Mouse (Mus musculus): ENCODE measurements around the gene Vwa7. TPM values are rescaled to one million over a fixed set of nuclear protein-coding genes. Genes with fewer than 3 reads are reported as not detected.
"Not testable (repeated sequence)": the region's sequence is repeated elsewhere in the genome, so short reads cannot be mapped to it uniquely, and the experiment has no call there.

Gene Vwa7
- total and polyA plus RNA-seq, 2 experiments from 2014 or later, result 0.08 to 0.14 TPM

- WGBS, result 90% methylated on average over 12 of the region's 14 CpGs
- no peak overlapping the region for H3K9ac ChIP-seq
Observed at GRCm38 (mm10) chr17:34996411-34997141, 19.8 kb upstream of the Vwa7 start.

GRCm38 (mm10) chr17:34997142-34997483 is 19.3 kb upstream of the Vwa7 start:
- 82% methylated on average over 5 of the region's 5 CpGs for WGBS
- no peak for TF ChIP-seq CTCF (IDR thresholded peaks at IDR 0.05; ENCODE audit: low read depth)

More at GRCm38 (mm10) chr17:34996411-34997141, 19.8 kb upstream of the Vwa7 start:
- Histone ChIP-seq H3K36me3 (ENCODE audit: insufficient read depth) (no peaks in the 10 kb centered on the region), H3K9me3 (ENCODE audit: low read length) (no peaks in the 10 kb centered on the region), H3K4me2 (ENCODE audit: low read depth) (no peak overlapping the region), H3K27ac (ENCODE audit: low read depth, low read length) (no peak overlapping the region), H3K27me3 (ENCODE audit: insufficient read depth, low read length) (no peaks in the 10 kb centered on the region), H3K4me3 (ENCODE audit: low read depth, low read length) (no peak overlapping the region), H3K4me1 (ENCODE audit: insufficient read depth) (no peaks in the 10 kb centered on the region)
- ATAC-seq, result no peak
- no peak for TF ChIP-seq CTCF (IDR thresholded peaks at IDR 0.05; ENCODE audit: low read depth)
- no peak for DNase-seq

GRCm38 (mm10) chr17:34998526-34999430 is 17.6 kb upstream of the Vwa7 start:
- Histone ChIP-seq H3K9me3 (ENCODE audit: low read length) (no peaks in the 10 kb centered on the region), H3K9ac (no peak overlapping the region), H3K27me3 (ENCODE audit: insufficient read depth, low read length) (no peaks in the 10 kb centered on the region), H3K36me3 (ENCODE audit: insufficient read depth) (no peaks in the 10 kb centered on the region), H3K4me3 (ENCODE audit: low read depth, low read length) (no peak overlapping the region), H3K4me1 (ENCODE audit: insufficient read depth) (peaks cover 10% of the 10 kb centered on the region), H3K27ac (ENCODE audit: low read depth, low read length) (no peak overlapping the region), H3K4me2 (ENCODE audit: low read depth) (no peak overlapping the region)
- ATAC-seq (no peak), DNase-seq (no peak)
- TF ChIP-seq CTCF (IDR thresholded peaks at IDR 0.05; ENCODE audit: low read depth), result no peak
- WGBS, result 97% methylated on average over 15 of the region's 15 CpGs

More at GRCm38 (mm10) chr17:34997142-34997483, 19.3 kb upstream of the Vwa7 start:
- H3K9ac ChIP-seq, result no peak overlapping the region
- H3K36me3 ChIP-seq (ENCODE audit: insufficient read depth), result no peaks in the 10 kb centered on the region
- H3K4me2 ChIP-seq (ENCODE audit: low read depth), result no peak overlapping the region
- no peak overlapping the region for H3K4me3 ChIP-seq (ENCODE audit: low read depth, low read length)
- H3K27ac ChIP-seq (ENCODE audit: low read depth, low read length), result no peak overlapping the region
- no peaks in the 10 kb centered on the region for H3K27me3 ChIP-seq (ENCODE audit: insufficient read depth, low read length)
- ATAC-seq (no peak), DNase-seq (no peak)
- H3K9me3 ChIP-seq (ENCODE audit: low read length), result no peaks in the 10 kb centered on the region
- no peaks in the 10 kb centered on the region; the same call in 1 of the 2 replicates for H3K4me1 ChIP-seq (ENCODE audit: insufficient read depth)

DNA sequence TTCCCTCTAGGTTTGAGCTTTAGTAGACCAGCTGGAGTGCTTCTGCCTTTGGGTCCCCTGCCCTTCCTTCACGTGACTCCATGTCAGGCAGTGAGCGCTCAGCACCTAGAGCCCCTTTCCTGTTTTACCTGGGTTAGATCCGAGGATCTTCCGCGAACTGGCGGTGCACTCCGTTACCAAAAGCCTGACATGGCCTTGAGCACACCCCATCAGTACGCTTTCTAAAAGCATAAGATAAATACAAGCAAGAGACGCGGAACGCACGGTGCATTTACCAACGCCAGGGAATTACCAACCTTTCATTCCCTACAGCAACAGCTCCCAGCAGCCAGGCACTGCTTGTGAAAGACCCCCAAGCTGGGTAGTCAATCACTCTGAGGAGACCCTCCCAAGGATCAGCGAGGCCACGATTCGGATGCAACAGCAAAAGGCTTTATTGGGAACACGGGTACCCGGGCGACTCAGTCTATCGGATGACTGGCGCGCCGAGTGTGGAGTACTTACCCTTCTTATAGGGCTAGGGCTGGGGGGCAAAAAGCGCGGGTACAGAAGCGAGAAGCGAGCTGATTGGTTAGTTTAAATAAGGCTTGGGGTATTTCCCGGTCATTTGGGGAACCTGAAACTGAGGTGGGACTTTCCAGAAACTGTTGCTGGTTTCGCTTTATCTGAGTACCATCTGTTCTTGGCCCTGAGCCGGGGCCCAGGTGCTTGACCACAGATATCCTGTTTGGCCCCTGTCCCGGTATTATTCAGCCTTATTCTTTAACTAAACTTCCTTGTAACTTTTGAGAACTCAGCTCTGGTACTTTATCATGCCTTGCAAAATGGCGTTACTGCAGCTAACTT is 16.3 kb upstream of the Vwa7 start:
- ATAC-seq; H3K4me1 ChIP-seq (ENCODE audit: insufficient read depth); H3K27me3 ChIP-seq (ENCODE audit: insufficient read depth, low read length); DNase-seq; H3K9me3 ChIP-seq (ENCODE audit: low read length); H3K27ac ChIP-seq (ENCODE audit: low read depth, low read length): not testable (repeated sequence)
- Histone ChIP-seq H3K36me3 (ENCODE audit: insufficient read depth) (peaks cover 11% of the 10 kb centered on the region), H3K9ac (peak overlapping the region; percentile 93), H3K4me2 (ENCODE audit: low read depth) (peak overlapping the region; percentile 95), H3K4me3 (ENCODE audit: low read depth, low read length) (peak overlapping the region; percentile 71)
- WGBS, result 26% methylated on average over 29 of the region's 32 CpGs

DNA sequence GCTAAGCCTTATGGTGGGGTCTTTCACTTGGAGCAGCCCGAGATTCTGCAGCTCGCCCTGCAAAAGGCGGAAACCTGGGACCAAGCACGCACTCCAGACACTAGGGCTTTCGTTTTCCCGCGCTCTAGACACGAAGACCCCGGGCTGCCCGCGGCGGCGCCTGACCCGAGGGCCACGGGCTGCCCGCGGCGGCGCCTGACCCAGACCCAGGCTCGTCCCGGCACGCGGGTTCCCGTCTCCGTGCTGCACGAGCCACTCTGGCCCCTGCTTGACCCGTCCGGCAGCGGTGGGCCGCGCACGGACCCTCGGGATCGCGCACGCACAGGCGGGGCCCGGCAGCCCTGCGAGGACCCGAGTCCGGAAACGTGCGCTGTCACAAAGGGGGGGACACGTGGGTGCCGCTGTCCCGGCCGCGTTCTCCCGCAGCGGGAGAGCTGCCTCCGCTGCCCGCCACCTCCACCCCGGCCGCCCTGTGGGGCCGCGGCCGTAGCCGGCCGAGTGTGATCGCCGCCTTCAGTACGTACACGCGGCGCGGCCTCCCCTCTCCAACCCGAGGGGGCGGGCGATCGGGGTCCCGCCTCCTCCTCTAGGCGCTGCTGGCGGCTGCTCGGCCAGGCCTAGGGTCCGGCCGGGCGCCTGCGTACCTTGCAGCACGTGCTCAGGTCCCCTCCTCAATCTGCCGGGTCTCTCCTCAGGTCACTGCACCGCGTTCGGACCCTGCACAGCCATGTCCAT is 15.5 kb upstream of the Vwa7 start, which contains the start of gene Vars:
Gene Vars, plus strand, starts transcription at position 271 of the 735 bp plus-strand sequence.
- Histone ChIP-seq H3K27me3 (ENCODE audit: insufficient read depth, low read length) (no peaks in the 10 kb centered on the region), H3K9ac (peak within 1 kb of the TSS; percentile 93), H3K4me1 (ENCODE audit: insufficient read depth) (peaks cover 10% of the 10 kb centered on the region), H3K36me3 (ENCODE audit: insufficient read depth) (peaks cover 19% of the 10 kb centered on the region), H3K9me3 (ENCODE audit: low read length) (no peaks in the 10 kb centered on the region), H3K4me3 (ENCODE audit: low read depth, low read length) (peak within 1 kb of the TSS; percentile 71), H3K27ac (ENCODE audit: low read depth, low read length) (peak within 1 kb of the TSS; percentile 98), H3K4me2 (ENCODE audit: low read depth) (peak within 1 kb of the TSS; percentile 95)
- ATAC-seq, result peak; percentile 91
- DNase-seq, result peak; percentile 88
- WGBS, result 3% methylated on average over 80 of the region's 83 CpGs
- no peak for TF ChIP-seq CTCF (IDR thresholded peaks at IDR 0.05; ENCODE audit: low read depth)

All from forebrain, postnatal 0 days (tissue).